Mouse (Mus musculus) lung, adult 10 weeks (tissue): Measurements from ENCODE around the gene Elmo3. TPM values are rescaled to one million over a fixed set of nuclear protein-coding genes. Genes with fewer than 3 reads are reported as not detected.

ENCODE experiments used
- polyA plus RNA-seq: library from polyadenylated mRNA; stranded (reverse); fragments of 350-450 nt; fragmentation: Illumina TruSeq; extraction: RNeasy Lipid Tissue Mini Kit (QIAGEN cat#74804); gene quantifications from one replicate; pipeline ENCODE4 v1.2.3, GENCODE M21; 2014; ENCODE audit warnings: low read depth, low replicate concordance; ENCODE audit not compliant: insufficient read depth

The Elmo3 gene
- 14.7 TPM for polyA plus RNA-seq

DNA sequence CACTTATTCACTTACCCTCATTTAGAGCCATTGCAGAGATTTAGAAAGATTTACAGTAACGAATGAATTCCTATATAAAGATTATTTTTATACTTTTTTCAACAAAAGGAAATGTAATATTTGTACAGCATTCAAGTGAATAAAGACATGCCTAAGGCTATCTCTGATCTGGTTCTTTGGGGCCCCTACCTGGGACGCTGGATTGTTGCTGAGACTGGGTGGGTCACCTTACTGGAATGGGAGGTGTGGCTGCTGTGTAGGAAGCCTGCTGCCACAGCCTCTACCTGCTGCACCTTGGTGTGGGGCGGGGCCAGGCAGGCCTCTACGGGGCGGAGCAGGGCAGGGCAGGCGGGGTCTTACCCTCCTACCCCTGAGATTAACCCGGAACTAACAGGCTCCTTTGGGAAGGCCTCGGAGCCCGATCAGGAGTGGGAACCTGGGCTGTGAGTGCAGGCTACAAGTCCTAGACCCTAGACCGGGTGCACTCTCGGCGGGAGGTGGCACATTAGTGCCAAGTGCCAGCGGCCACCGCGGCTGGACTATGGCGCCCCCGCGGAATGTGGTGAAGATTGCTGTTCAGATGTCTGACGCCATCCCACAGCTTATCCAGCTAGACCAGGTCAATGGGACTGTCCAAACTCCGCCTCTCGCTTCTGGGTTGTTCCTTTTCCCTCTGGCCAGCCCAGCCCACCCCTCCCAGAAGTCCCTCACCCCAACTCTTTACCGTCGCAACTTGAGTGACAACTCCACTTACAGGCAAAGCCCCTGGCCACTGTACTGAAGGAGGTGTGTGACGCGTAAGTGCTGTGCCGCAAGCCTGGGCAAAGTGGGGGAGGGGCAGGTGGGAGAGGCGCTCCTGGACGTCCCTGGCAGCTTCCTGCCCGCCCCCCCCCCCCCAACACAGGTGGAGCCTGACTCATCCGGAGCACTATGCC, at the start of gene Elmo3:
Gene Elmo3 (plus strand): TSS at position 391 of the 935 bp plus-strand sequence.

DNA sequence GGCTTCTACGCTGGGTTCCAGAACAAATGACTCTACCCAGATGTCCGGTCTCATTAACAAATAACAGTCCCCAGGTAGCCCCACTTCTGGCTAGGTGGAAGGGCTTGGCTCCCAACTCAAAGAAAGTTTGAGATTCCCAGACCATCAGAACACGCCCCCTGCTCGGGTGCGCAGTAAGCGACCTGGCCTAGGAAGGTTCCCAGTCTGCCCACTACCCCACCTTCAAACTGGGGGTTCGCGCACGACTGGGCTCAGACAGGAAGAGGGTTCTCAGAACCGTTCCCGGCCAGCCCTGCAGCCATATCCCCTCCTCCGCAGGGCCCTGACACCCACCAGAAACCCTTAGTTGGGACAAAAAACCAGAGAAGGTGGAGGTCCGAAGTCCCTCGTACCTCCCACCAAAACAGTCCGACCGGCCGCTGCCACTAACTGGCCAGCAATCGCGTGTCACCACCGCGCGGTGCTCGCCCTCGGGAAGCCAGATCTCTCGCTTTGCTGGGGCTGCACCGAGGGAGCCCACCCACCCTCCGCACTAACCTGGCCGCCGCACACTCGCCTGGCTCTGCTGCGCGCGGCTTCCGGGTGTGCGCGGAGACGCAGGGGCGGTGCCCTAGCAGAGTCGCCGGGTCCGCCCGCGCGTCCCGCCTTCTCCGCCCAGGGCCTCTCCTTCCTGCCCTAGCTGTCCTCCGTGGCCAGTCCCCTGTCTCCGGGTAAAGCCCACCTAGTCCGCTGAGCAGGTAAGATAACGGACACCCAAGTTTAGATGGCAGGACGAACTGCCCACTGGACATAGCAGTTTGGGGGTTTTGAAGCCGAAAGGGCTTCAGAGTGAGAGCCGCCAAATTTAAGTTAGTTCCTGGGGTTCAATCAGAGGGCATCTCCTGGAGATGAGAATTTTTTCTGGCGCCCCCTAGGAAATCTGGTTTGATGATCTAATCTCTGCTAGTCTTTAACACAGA, 41.1 kb upstream of the Elmo3 start, which contains the start of the genes Tradd and Fbxl8:
Gene Tradd (minus strand): TSS at position 586 of the 959 bp plus-strand sequence.
Gene Fbxl8 (plus strand): TSS at position 625 of the 959 bp plus-strand sequence.

DNA sequence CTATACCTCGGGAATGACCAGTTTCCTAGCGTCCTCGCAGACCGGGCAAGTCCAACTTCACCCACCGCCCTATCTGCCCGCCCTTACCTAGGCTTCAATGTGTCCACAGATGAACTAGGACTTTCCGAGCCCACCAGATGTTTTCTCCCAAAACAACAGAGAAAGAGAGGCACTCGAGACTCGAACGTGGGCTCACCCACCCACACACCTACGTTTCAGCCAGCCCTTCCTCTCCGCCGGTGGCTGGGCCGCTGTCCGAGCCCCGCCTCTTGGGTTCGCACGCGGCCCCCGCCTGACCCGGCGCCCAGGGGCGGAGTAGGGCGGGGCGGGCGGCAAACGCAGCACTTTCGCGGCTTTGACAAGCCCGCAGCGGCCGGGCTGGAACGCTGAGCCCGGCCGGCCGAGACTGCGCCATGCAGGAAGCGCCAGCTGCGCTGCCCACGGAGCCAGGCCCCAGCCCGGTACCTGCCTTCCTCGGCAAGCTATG, 35.9 kb upstream of the Elmo3 start, which contains the start of gene Hsf4:
Gene Hsf4 (plus strand): TSS at position 341 of the 487 bp plus-strand sequence.

DNA sequence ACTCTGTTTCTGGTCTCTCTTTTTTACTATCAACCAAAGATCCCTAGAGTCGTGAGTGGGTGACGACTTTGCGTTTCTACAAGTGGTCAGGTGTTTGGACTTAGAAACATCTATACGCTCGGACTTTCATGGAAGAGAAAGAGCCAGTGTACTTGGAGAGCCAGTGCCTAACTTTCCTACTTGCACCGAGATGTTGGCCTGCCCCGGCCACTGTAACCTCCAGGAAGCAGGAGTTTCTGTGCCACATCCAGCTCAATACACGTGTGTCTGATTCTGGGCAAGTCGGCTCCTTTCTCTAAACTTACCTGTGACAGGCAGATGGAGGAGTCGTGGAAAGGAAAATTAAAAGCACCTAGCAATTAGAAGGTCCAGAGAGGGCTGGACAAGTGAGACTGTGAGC, 29.6 kb upstream of the Elmo3 start, which contains the start of gene Nol3:
Gene Nol3 (plus strand): TSS at position 301 of the 400 bp plus-strand sequence.

DNA sequence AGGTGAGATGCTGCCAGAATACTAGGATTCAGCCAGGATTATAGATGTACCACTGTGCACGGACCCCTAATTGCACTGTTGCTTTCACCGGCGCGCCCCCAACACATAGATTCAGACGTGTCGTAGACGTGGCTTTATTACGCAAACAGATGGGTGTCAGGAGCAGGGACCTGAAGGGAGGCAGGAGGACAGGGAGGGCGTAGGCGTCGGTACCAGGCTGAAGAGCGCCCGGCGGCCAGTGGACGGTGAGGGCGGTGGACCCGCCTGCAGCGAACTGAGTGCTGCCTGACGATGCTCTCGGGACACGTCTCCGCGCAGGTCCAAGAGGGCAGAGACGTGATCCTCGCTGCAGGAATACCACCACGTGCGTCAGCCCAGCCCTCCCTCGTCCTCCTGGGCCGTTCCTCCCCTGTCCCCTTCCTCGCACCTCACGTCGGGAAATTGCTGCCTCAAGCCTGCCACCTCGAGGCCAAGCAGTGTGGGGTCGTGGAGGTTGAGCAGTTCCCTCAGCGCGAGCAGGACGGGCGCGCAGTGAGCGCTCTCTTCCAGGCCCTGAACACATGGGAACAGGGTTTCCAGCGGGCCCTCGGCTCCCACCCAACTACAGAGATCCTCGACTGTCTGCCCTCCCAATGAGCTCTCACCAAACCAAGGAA, 15.5 kb upstream of the Elmo3 start, which contains the start of gene 4931428F04Rik:
Gene 4931428F04Rik (minus strand): TSS at position 60 of the 656 bp plus-strand sequence.

DNA sequence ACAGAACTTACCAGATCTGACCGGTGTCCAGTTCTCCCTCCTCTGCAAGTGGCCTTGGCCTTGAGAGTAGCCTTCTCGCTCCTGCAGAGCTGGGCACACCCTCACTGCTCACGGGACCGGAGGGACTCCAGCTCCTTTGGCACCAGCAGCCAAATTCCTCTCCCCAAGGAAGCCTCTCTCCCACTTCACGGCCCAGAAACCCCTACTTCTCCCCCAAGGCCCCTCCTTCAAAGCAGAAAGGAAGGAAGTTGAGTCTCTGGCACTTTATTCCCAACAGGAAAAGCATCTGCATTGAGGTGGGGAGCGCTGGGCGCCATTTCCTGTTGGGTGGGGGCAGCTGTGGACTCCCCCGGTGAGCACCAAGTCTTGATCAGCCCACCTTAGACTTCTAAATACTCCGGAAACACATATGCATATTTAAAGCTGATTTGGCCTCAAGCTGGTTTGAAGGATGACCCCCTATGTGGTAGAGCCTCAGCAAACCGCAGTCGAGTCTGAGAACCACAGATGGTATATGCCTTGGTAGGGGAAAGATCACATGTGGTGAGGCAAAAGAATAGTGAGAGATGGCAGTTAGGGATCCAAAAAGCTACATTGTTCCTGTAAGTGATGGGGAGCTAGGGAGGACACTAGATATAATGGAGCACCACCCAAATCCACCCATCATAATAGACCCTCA, 9.4 kb upstream of the Elmo3 start, which contains the start of gene Exoc3l:
Gene Exoc3l (minus strand): TSS at position 207 of the 679 bp plus-strand sequence.

DNA sequence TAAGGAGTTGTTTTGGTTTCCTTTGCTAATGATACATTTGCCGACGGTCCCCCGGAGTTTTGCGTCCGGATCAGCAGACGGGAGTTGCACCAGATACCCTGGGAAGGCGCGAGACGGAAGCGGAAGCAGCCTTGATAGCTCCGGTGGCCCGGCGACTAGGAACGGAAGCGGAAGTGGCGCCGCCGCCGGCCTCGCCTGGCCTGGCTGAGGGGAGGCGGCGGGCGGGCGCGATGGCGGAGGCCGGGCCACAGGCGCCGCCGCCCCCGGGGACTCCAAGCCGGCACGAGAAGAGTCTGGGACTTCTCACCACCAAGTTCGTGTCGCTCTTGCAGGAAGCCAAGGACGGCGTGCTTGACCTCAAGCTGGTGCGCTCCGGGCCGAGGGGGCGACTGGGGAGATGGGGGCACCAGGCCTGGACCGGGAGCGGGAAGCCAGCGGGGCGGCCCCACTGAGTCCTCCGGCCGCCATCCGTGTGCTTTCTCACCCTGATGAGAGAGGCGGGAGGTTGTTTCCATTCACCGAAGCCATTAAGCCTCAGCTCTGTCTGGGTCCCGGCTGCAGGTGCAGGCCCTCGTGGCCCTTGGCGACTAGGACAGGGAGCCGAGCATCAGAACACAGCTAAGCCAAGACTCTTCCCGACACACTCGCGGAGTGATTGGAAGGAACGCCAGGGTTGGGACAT, 7.7 kb upstream of the Elmo3 start, which contains the start of gene E2f4:
Gene E2f4 (plus strand): TSS at position 153 of the 682 bp plus-strand sequence.

DNA sequence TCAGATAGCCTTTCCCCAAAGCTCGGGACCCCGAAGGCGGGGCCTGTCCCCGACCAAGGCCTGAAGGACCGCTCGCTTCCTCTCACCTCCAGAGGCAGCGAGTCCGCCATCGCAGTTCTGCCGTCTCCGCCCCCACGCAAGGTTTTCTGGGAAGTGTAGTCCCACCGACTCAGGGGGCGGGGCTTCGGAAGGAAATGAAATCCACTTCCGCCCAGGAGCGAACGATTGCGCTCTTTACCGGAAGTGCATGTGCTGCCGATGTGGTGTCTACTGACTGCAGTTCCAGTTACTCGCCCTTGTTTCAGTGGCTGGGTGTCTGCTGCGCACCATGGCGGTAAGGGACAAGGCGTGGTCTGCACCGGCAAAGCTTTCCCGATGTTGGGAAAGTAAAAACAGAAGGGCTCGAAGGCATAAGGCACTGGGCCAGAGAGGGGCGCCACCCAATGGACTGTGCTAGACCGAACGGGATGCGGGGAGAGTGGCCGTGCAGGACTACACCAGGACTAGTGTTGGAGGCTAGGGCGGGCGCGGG, 20.8 kb downstream of the Elmo3 start, which contains the start of the genes Lrrc29 and Tmem208:
Gene Lrrc29 (minus strand): TSS at position 138 of the 532 bp plus-strand sequence.
Gene Tmem208 (plus strand): TSS at position 214 of the 532 bp plus-strand sequence.

DNA sequence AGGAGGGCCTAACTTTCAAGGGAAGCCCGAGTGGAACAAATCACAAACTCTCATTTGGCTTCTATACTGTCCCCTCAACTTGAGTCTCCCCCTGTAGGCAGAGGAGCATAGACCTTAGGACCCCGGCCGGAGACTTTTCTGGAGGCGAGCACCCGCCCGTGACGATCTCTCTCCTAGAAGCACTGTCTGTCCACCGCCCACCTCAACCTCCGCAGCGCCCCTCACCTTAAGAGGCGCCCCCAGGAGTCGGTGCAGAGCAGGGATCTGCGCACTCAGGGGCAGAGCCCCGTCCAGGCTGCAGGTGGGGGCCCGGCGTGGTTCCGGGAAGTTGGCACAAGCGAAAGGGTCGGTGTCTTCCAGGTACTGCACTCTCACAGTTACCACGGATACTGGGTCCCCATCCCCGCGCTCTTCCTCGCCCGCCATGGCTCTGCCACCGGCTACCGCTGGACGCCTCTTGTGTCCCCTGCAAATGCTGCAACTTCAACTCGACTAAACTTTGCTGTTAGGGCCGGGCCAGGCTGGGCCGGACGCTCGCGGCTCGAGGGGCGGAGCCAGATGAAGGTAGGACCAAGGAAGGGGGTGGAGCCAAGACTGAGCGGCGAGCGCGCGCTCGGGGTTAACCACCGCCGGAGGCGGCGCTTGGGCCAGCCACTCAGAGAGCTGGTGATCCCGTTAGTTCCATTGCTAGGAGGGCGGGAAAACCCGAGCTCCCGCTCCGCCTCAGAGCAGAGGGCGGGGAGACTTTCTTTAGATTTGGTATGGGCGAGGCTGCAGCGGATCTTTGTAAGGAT, 42.2 kb downstream of the Elmo3 start, which contains the start of gene Fhod1:
Gene Fhod1 (minus strand): TSS at position 526 of the 794 bp plus-strand sequence.

DNA sequence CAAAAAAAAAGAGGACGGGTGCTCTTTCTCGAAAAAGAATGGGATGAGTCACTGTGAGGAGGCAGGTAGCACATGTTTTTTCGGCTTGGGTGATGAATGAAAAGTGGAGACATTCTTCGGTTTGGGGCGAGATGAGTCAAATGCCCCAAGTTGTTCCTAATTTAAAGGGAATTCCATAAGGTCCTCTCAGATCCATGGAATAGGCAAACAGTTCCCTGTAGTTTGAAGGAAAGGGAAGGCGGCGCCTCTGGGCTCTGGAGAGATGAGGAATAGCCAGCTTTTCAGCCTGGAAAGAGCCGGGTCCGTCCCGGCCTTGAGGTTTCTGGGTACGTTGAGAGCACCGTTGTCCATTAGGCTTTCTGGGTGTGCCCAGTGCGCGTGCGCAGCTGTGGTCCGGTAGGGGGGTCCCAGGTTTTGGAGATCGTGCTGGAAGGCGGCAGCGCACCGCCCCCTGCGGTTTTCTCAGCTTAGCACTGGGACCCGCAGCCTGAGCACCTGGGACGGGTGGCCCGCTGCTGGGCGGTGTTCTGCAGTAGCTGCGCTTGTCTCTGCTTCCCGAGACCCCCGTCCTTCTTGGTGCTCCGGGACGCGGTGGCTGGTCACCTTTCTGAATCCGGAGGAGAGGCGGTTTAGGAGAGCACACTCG, 43.2 kb downstream of the Elmo3 start, which contains the start of gene Slc9a5:
Gene Slc9a5 (plus strand): TSS at position 394 of the 646 bp plus-strand sequence.

Other genes with a start within 250 kb of the Elmo3 start
- gene Ces3b, start 221.8 kb upstream of the Elmo3 start, polyA plus RNA-seq, result not detected
- gene Ces4a, start 173.8 kb upstream of the Elmo3 start, polyA plus RNA-seq, result not detected
- gene Cbfb, start 134.9 kb upstream of the Elmo3 start, polyA plus RNA-seq, result 23.6 TPM
- gene D230025D16Rik, start 80.5 kb upstream of the Elmo3 start, polyA plus RNA-seq, result 38.2 TPM
- 8.7 TPM for gene B3gnt9, start 50.4 kb upstream of the Elmo3 start, polyA plus RNA-seq
- gene Tradd, start 41.0 kb upstream of the Elmo3 start, polyA plus RNA-seq, result 16.5 TPM
- gene Fbxl8, start 41.0 kb upstream of the Elmo3 start, polyA plus RNA-seq, result 4.6 TPM
- 7.8 TPM for gene Hsf4, start 35.8 kb upstream of the Elmo3 start, polyA plus RNA-seq
- gene Nol3, start 29.5 kb upstream of the Elmo3 start, polyA plus RNA-seq, result 8.8 TPM
- 1.3 TPM for gene 4931428F04Rik, start 15.7 kb upstream of the Elmo3 start, polyA plus RNA-seq
- gene Exoc3l, start 9.5 kb upstream of the Elmo3 start, polyA plus RNA-seq, result 11.1 TPM
- 36.6 TPM for gene E2f4, start 7.9 kb upstream of the Elmo3 start, polyA plus RNA-seq
- gene Lrrc29, start 20.7 kb downstream of the Elmo3 start, polyA plus RNA-seq, result 1.3 TPM
- gene Tmem208, start 20.8 kb downstream of the Elmo3 start, polyA plus RNA-seq, result 113 TPM
- 28.9 TPM for gene Fhod1, start 42.4 kb downstream of the Elmo3 start, polyA plus RNA-seq
- 1.9 TPM for gene Slc9a5, start 43.2 kb downstream of the Elmo3 start, polyA plus RNA-seq
- 0.29 TPM for gene Plekhg4, start 67.7 kb downstream of the Elmo3 start, polyA plus RNA-seq
- gene Kctd19, start 107.9 kb downstream of the Elmo3 start, polyA plus RNA-seq, result 0.21 TPM
- gene Lrrc36, start 108.0 kb downstream of the Elmo3 start, polyA plus RNA-seq, result 6.2 TPM
- gene Tppp3, start 165.9 kb downstream of the Elmo3 start, polyA plus RNA-seq, result 588 TPM
- gene Zdhhc1, start 191.3 kb downstream of the Elmo3 start, polyA plus RNA-seq, result 33.8 TPM
- 0.74 TPM for gene Hsd11b2, start 213.2 kb downstream of the Elmo3 start, polyA plus RNA-seq